Mouse (Mus musculus): ENCODE results near the gene Gm17651. TPM values are rescaled to one million over a fixed set of nuclear protein-coding genes. Genes with fewer than 3 reads are reported as not detected.
A peak's percentile ranks its signal among the peaks of the same experiment; 100 is the strongest.

The Gm17651 gene
- polyA plus RNA-seq, 1 experiment from 2014 or later = not detected

GRCm38 (mm10) chr3:97667093-97667675 lies 7.3 kb downstream of the Gm17651 start:
- Histone ChIP-seq H3K4me1 (no peaks in the 10 kb centered on the region), H3K9ac (no peak overlapping the region), H3K9me3 (no peaks in the 10 kb centered on the region), H3K27me3 (replicated peaks) (no peaks in the 10 kb centered on the region), H3K4me2 (replicated peaks) (no peak overlapping the region), H3K4me3 (no peak overlapping the region), H3K36me3 (peaks cover 48% of the 10 kb centered on the region), H3K27ac (no peak overlapping the region)
- WGBS = 93% methylated on average over 14 of the region's 14 CpGs
- ATAC-seq (ENCODE audit: low FRiP score, low read depth) = no peak

- WGBS = 85% methylated on average over 8 of the region's 8 CpGs
Measured at GRCm38 (mm10) chr3:97666154-97666553, 8.3 kb downstream of the Gm17651 start.

GRCm38 (mm10) chr3:97665525-97665924 lies 9.0 kb downstream of the Gm17651 start:
- peaks cover 39% of the 10 kb centered on the region for H3K36me3 ChIP-seq
- H3K27ac ChIP-seq = no peak overlapping the region
- no peak overlapping the region for H3K9ac ChIP-seq
- no peaks in the 10 kb centered on the region for H3K4me1 ChIP-seq
- 91% methylated on average over 9 of the region's 9 CpGs for WGBS
- no peaks in the 10 kb centered on the region for H3K27me3 ChIP-seq (replicated peaks)
- no peak overlapping the region for H3K4me3 ChIP-seq
- no peak for ATAC-seq (ENCODE audit: low FRiP score, low read depth)
- H3K4me2 ChIP-seq (replicated peaks) = no peak overlapping the region
- no peaks in the 10 kb centered on the region for H3K9me3 ChIP-seq

More at GRCm38 (mm10) chr3:97666154-97666553, 8.3 kb downstream of the Gm17651 start:
- no peak for ATAC-seq (ENCODE audit: low FRiP score, low read depth)
- Histone ChIP-seq H3K36me3 (peaks cover 42% of the 10 kb centered on the region), H3K9ac (no peak overlapping the region), H3K27ac (no peak overlapping the region), H3K27me3 (replicated peaks) (no peaks in the 10 kb centered on the region), H3K4me3 (no peak overlapping the region), H3K9me3 (no peaks in the 10 kb centered on the region), H3K4me2 (replicated peaks) (no peak overlapping the region), H3K4me1 (no peaks in the 10 kb centered on the region)

DNA sequence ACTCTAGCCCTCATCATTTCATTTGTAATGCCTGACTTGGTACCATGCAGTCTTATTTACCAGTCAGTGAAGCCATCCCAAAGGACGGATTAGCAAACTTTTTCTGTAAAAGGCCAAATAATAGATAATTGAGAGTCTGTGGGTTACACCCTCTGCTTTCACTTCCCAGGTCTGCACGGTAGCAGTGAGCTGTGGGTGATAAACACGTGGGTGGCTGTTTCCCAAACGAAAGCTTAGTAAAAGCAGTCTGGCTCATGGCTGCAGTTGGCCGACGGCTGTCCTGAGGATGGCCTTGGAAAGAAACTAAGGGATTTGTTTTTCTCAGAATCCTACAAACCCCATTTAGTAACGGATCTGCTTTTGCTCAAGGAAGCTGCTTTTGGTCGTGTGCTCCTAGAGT lies 13.3 kb downstream of the Gm17651 start:
- Histone ChIP-seq H3K4me2 (replicated peaks) (no peak overlapping the region), H3K27ac (no peak overlapping the region), H3K36me3 (0 out of 2 replicates have a peak, but pooled peaks cover 10% of the 10 kb centered on the region), H3K4me3 (no peak overlapping the region), H3K27me3 (replicated peaks) (no peaks in the 10 kb centered on the region), H3K9ac (no peak overlapping the region), H3K9me3 (no peaks in the 10 kb centered on the region), H3K4me1 (0 out of 2 replicates have a peak, but pooled peaks cover 12% of the 10 kb centered on the region)
- 75% methylated on average over 8 of the region's 8 CpGs for whole genome bisulfite sequencing
- no peak for ATAC-seq (ENCODE audit: low FRiP score, low read depth)

DNA sequence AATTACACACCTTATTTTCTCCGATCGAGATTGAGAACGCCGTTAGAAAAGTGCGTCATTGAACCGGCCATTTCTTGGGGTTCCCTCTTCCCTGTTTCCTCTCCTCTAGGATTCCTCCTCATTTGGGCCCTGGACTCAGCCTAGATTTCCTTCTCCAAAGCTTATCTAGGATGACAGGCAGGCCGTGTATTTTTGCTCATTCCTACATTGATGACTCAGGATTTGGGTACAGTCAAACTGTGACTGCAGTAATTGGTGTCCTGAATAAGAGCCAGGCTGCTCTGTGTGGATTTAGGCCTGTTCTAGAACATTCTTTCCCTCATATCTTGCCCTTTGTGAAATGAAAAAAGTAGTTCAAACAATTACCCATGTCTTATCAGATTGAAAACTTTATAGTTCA lies 14.7 kb downstream of the Gm17651 start:
- 63% methylated on average over 7 of the region's 7 CpGs for WGBS
- H3K27ac ChIP-seq = no peak overlapping the region
- no peaks in the 10 kb centered on the region for H3K27me3 ChIP-seq (replicated peaks)
- 0 out of 2 replicates have a peak, but pooled peaks cover 12% of the 10 kb centered on the region for H3K4me1 ChIP-seq
- no peak overlapping the region for H3K9ac ChIP-seq
- no peak for ATAC-seq (ENCODE audit: low FRiP score, low read depth)
- H3K9me3 ChIP-seq = no peaks in the 10 kb centered on the region
- H3K36me3 ChIP-seq = 0 out of 2 replicates have a peak, but pooled peaks cover 9% of the 10 kb centered on the region
- peak overlapping the region; percentile 73 for H3K4me2 ChIP-seq (replicated peaks)
- no peak overlapping the region for H3K4me3 ChIP-seq

DNA sequence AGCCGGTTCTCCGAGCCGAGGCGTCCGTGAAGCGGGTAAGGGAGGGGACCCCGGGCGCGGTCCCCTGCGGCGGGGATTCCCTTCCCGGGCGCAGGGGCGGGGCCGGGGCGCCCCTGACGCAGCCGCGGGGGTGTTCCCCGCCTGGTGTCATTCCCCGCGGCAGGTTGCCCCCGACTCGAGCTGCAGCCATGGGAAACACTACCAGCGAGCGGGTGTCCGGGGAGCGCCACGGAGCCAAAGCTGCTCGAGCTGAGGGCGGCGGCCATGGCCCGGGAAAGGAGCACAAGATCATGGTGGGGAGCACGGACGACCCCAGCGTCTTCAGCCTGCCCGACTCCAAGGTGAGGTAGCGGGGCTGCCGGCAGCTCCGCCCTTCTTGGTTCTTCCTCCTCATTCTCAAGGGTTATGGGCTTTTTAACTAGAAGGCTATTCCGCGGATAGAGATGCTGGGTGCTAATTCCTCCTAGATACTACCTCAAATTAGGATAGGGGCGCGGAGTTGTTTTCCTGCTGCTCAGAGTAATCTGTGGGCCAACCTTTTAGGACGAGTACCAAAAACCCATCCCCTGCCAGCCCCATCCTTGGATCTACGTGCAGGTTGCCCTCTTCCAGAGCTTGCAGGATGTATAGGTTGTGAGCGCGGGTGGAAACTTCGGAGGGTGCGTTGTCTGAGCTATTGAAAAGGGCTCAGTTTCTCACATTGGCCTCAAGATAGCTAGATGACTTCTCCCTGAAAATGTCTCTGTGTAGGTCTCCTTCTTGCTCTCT lies 15.9 kb downstream of the Gm17651 start:
- 0 out of 2 replicates have a peak, but pooled peaks cover 12% of the 10 kb centered on the region for H3K4me1 ChIP-seq
- under 1% methylated on average over 41 of the region's 50 CpGs for WGBS
- H3K27me3 ChIP-seq (replicated peaks) = no peaks in the 10 kb centered on the region
- H3K4me2 ChIP-seq (replicated peaks) = peak overlapping the region; percentile 73
- H3K36me3 ChIP-seq = 0 out of 2 replicates have a peak, but pooled peaks cover 4% of the 10 kb centered on the region
- peak overlapping the region; percentile 84 for H3K4me3 ChIP-seq
- no peaks in the 10 kb centered on the region for H3K9me3 ChIP-seq
- no peak overlapping the region for H3K27ac ChIP-seq
- peak overlapping the region; percentile 75 for H3K9ac ChIP-seq
- peak; percentile 70 for ATAC-seq (ENCODE audit: low FRiP score, low read depth)

DNA sequence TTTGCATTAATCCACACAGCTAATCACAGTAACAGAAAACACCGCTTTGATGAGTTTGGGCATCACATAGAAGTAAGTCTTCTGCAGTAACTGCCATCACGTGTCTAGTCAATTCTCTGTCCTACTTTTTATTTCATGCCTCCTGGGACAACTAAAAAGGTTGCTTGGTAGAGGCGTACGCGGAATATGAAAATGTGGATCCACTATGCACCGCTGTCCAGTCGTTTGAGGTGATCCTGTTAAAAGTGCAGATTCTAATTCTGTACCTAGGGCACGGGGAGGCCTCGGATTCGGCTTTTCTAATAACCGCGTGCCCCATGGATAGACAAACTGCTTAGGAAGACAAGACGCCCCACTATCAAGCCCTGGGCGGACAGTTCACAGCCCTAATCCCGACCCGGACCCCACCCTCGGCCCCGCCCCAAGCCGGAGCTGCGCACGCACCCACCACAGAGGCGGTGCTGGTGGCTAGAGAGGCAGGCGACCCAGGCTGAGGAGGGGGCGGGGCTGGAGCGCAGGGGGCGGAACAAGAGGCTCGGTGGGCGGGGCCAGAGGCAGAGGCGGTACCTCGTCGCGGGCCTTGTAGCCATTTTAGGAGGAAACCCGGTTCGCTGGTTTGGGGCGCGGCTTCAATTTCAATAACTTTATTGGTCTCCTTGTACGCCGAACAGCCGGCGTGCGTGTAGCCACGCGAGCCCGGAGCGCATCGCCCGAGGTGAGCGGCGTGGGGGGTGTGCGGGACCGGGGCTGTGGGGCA lies 16.7 kb downstream of the Gm17651 start, which contains the start of gene Prkab2:
Prkab2 (plus strand) TSS at position 539 of the 757 bp plus-strand sequence.
- 2% methylated on average over 51 of the region's 51 CpGs for WGBS
- peak within 1 kb of the TSS; percentile 73 for H3K4me2 ChIP-seq (replicated peaks)
- no peak within 1 kb of the TSS for H3K27ac ChIP-seq
- H3K36me3 ChIP-seq = 0 out of 2 replicates have a peak, but pooled peaks cover 3% of the 10 kb centered on the region
- H3K9ac ChIP-seq = peak within 1 kb of the TSS; percentile 75
- ATAC-seq (ENCODE audit: low FRiP score, low read depth) = peak; percentile 95
- no peaks in the 10 kb centered on the region for H3K27me3 ChIP-seq (replicated peaks)
- 0 out of 2 replicates have a peak, but pooled peaks cover 12% of the 10 kb centered on the region for H3K4me1 ChIP-seq
- no peaks in the 10 kb centered on the region for H3K9me3 ChIP-seq
- H3K4me3 ChIP-seq = peak within 1 kb of the TSS; percentile 84

GRCm38 (mm10) chr3:97654901-97655300 lies 19.6 kb downstream of the Gm17651 start:
- H3K27me3 ChIP-seq (replicated peaks) = no peaks in the 10 kb centered on the region
- H3K4me3 ChIP-seq = no peak overlapping the region
- H3K36me3 ChIP-seq = no peaks in the 10 kb centered on the region
- H3K9ac ChIP-seq = no peak overlapping the region
- 0 out of 2 replicates have a peak, but pooled peaks cover 12% of the 10 kb centered on the region for H3K4me1 ChIP-seq
- WGBS = 85% methylated on average over 8 of the region's 8 CpGs
- ATAC-seq (ENCODE audit: low FRiP score, low read depth) = no peak
- H3K9me3 ChIP-seq = no peaks in the 10 kb centered on the region
- no peak overlapping the region for H3K27ac ChIP-seq
- no peak overlapping the region for H3K4me2 ChIP-seq (replicated peaks)

DNA sequence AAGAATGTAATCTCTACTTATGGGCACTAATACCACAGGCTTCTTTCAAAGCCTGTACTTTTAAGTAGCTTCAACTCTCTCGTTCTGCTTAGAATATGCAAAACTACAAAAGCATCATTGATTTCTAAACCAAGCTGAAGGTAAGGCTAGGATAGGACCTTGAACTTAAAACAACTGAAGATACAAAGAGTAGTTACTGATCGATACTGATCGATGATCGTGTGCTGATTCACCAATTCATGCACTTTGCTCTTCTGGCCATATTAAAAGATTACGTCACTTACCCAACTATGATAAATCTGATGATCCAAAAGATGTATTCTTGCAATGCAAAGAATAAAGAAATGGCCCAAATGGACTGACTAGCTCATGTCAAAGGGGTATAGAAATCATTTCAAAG lies 20.7 kb downstream of the Gm17651 start:
- H3K4me3 ChIP-seq = no peak overlapping the region
- no peak for ATAC-seq (ENCODE audit: low FRiP score, low read depth)
- H3K4me2 ChIP-seq (replicated peaks) = no peak overlapping the region
- 0 out of 2 replicates have a peak, but pooled peaks cover 3% of the 10 kb centered on the region for H3K4me1 ChIP-seq
- 90% methylated on average over 5 of the region's 5 CpGs for WGBS
- H3K27ac ChIP-seq = no peak overlapping the region
- H3K9me3 ChIP-seq = no peaks in the 10 kb centered on the region
- no peaks in the 10 kb centered on the region for H3K36me3 ChIP-seq
- H3K9ac ChIP-seq = no peak overlapping the region
- H3K27me3 ChIP-seq (replicated peaks) = no peaks in the 10 kb centered on the region

DNA sequence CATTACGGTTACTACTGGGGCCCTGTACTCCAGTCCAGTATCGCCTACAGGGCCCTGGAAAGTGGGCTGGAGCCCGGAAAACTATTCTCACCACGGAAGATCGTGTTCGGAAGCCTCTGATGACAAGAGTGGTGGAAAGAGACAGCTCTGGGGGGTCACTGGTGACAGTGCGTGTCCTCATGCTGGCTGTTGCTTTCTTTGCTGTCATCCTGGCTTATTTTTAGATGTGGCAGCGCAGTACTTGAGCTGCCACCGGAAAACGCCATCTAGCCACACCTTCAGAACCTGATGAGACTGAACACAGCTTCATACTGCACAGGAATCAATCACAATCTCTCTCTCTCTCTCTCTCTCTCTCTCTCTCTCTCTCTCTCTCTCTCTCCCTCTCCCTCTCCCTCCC lies 22.9 kb downstream of the Gm17651 start:
- no peaks in the 10 kb centered on the region for H3K36me3 ChIP-seq
- WGBS = 88% methylated on average over 10 of the region's 10 CpGs
- no peak for ATAC-seq (ENCODE audit: low FRiP score, low read depth)

DNA sequence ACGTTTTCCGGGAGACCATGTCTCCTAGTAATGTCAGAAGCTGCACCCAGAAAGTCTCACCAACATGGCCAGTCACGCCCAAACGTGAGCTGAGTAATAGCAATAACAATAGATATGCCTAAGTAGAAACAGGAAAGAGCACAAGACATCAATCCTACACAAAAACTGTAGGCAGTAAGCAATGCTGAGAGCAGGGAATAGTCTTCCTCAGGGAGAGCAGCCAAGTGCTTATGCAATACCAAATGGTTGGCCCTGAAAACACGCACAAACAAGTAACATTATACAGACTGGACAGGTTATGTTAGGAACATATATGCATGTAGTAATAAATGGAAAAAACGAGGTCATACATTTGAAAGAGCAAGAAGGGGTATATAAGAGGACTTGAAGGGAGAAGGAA lies 25.0 kb downstream of the Gm17651 start:
- no peaks in the 10 kb centered on the region for H3K4me1 ChIP-seq
- whole genome bisulfite sequencing = 75% methylated on average over 6 of the region's 6 CpGs
- no peak for ATAC-seq (ENCODE audit: low FRiP score, low read depth)
- no peaks in the 10 kb centered on the region for H3K27me3 ChIP-seq (replicated peaks)
- H3K36me3 ChIP-seq = no peaks in the 10 kb centered on the region
- no peak overlapping the region for H3K27ac ChIP-seq
- H3K4me3 ChIP-seq = no peak overlapping the region
- H3K4me2 ChIP-seq (replicated peaks) = no peak overlapping the region
- H3K9ac ChIP-seq = no peak overlapping the region
- no peaks in the 10 kb centered on the region for H3K9me3 ChIP-seq

More for the DNA sequence above, 22.9 kb downstream of the Gm17651 start:
- no peak overlapping the region for H3K4me2 ChIP-seq (replicated peaks)
- no peaks in the 10 kb centered on the region for H3K4me1 ChIP-seq
- H3K27me3 ChIP-seq (replicated peaks) = no peaks in the 10 kb centered on the region
- no peaks in the 10 kb centered on the region for H3K9me3 ChIP-seq
- no peak overlapping the region for H3K4me3 ChIP-seq
- no peak overlapping the region for H3K27ac ChIP-seq
- no peak overlapping the region for H3K9ac ChIP-seq

DNA sequence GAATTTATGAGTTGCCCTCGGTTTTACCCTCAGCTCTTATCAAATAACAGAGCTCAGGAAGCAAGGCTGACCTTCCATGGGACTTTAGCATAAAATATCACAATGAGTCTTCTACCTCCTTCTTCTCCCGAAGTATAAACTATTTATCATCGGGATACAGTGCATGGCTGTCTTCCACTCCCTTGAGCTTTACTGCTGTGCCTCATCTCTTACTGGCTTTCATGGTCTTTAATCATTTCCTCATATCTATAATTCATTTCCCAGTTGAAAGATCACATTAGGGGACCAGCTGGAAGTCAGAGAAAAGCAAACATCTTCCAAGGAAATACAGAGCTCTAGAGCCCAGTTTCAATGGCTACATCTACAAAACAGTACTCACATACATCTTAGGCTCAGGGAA lies 25.5 kb downstream of the Gm17651 start:
- no peaks in the 10 kb centered on the region for H3K36me3 ChIP-seq
- no peaks in the 10 kb centered on the region for H3K4me1 ChIP-seq
- H3K27me3 ChIP-seq (replicated peaks) = no peaks in the 10 kb centered on the region
- no peak overlapping the region for H3K9ac ChIP-seq
- no peaks in the 10 kb centered on the region for H3K9me3 ChIP-seq
- 75% methylated on average over 3 of the region's 3 CpGs for WGBS
- no peak overlapping the region for H3K4me2 ChIP-seq (replicated peaks)
- no peak overlapping the region for H3K27ac ChIP-seq
- H3K4me3 ChIP-seq = no peak overlapping the region
- no peak for ATAC-seq (ENCODE audit: low FRiP score, low read depth)
